Mouse (Mus musculus): ENCODE data around the gene Lipe. TPM values are rescaled to one million over a fixed set of nuclear protein-coding genes. Genes with fewer than 3 reads are reported as not detected.

Lipe gene
- polyA plus RNA-seq, 1 experiment from 2014 or later: 8.3 TPM

GRCm38 (mm10) chr7:25422286-25422841 is 23.9 kb upstream of the Lipe start:
- Histone ChIP-seq H3K27me3 (ENCODE audit: control insufficient read depth, insufficient read depth, low read length) (peaks cover 11% of the 10 kb centered on the region), H3K9ac (ENCODE audit: low read length) (no peak overlapping the region), H3K9me3 (replicated peaks; ENCODE audit: control insufficient read depth, low read length) (no peaks in the 10 kb centered on the region), H3K4me1 (ENCODE audit: control insufficient read depth, insufficient read depth, low read length) (no peaks in the 10 kb centered on the region), H3K27ac (ENCODE audit: low read length) (no peak overlapping the region), H3K36me3 (ENCODE audit: control insufficient read depth, insufficient read depth) (no peaks in the 10 kb centered on the region), H3K4me3 (ENCODE audit: low read length) (no peak overlapping the region), H3K4me2 (ENCODE audit: low read depth, low read length) (no peak overlapping the region)
- no peak for ATAC-seq (replicated peaks; ENCODE audit: extremely low read depth, insufficient read depth, low FRiP score)
- WGBS: 67% methylated on average over 16 of the region's 16 CpGs

- H3K4me2 ChIP-seq (ENCODE audit: low read depth, low read length): no peak overlapping the region
- H3K36me3 ChIP-seq (ENCODE audit: control insufficient read depth, insufficient read depth): no peaks in the 10 kb centered on the region
- no peak overlapping the region for H3K9ac ChIP-seq (ENCODE audit: low read length)
- H3K27ac ChIP-seq (ENCODE audit: low read length): no peak overlapping the region
- H3K4me3 ChIP-seq (ENCODE audit: low read length): no peak overlapping the region
- H3K27me3 ChIP-seq (ENCODE audit: control insufficient read depth, insufficient read depth, low read length): peaks cover 11% of the 10 kb centered on the region
- 73% methylated on average over 4 of the region's 4 CpGs for WGBS
- no peaks in the 10 kb centered on the region for H3K4me1 ChIP-seq (ENCODE audit: control insufficient read depth, insufficient read depth, low read length)
- no peaks in the 10 kb centered on the region for H3K9me3 ChIP-seq (replicated peaks; ENCODE audit: control insufficient read depth, low read length)
- no peak for ATAC-seq (replicated peaks; ENCODE audit: extremely low read depth, insufficient read depth, low FRiP score)
These were observed 21.4 kb upstream of the Lipe start for GRCm38 (mm10) chr7:25419943-25420342.

GRCm38 (mm10) chr7:25419536-25419935 is 21.0 kb upstream of the Lipe start:
- H3K9me3 ChIP-seq (replicated peaks; ENCODE audit: control insufficient read depth, low read length): no peaks in the 10 kb centered on the region
- ATAC-seq (replicated peaks; ENCODE audit: extremely low read depth, insufficient read depth, low FRiP score): no peak
- 72% methylated on average over 8 of the region's 8 CpGs for WGBS

GRCm38 (mm10) chr7:25417597-25417996 is 19.1 kb upstream of the Lipe start:
- Histone ChIP-seq H3K9ac (ENCODE audit: low read length) (no peak overlapping the region), H3K27ac (ENCODE audit: low read length) (no peak overlapping the region), H3K27me3 (ENCODE audit: control insufficient read depth, insufficient read depth, low read length) (peaks cover 7% of the 10 kb centered on the region), H3K4me3 (ENCODE audit: low read length) (no peak overlapping the region), H3K36me3 (ENCODE audit: control insufficient read depth, insufficient read depth) (no peaks in the 10 kb centered on the region), H3K4me1 (ENCODE audit: control insufficient read depth, insufficient read depth, low read length) (no peaks in the 10 kb centered on the region), H3K9me3 (replicated peaks; ENCODE audit: control insufficient read depth, low read length) (no peaks in the 10 kb centered on the region), H3K4me2 (ENCODE audit: low read depth, low read length) (no peak overlapping the region)
- no peak for ATAC-seq (replicated peaks; ENCODE audit: extremely low read depth, insufficient read depth, low FRiP score)
- WGBS: 62% methylated on average over 1 of the region's 1 CpGs

More at GRCm38 (mm10) chr7:25419536-25419935, 21.0 kb upstream of the Lipe start:
- Histone ChIP-seq H3K27ac (ENCODE audit: low read length) (no peak overlapping the region), H3K27me3 (ENCODE audit: control insufficient read depth, insufficient read depth, low read length) (peaks cover 11% of the 10 kb centered on the region), H3K4me2 (ENCODE audit: low read depth, low read length) (no peak overlapping the region), H3K36me3 (ENCODE audit: control insufficient read depth, insufficient read depth) (no peaks in the 10 kb centered on the region), H3K4me3 (ENCODE audit: low read length) (no peak overlapping the region), H3K9ac (ENCODE audit: low read length) (no peak overlapping the region), H3K4me1 (ENCODE audit: control insufficient read depth, insufficient read depth, low read length) (no peaks in the 10 kb centered on the region)

GRCm38 (mm10) chr7:25412833-25413441 is 14.4 kb upstream of the Lipe start, which contains the start of gene Cxcl17:
Cxcl17 (minus strand) TSS chr7:25412886.
- H3K27ac ChIP-seq (ENCODE audit: low read length): no peak within 1 kb of the TSS
- no peak for ATAC-seq (replicated peaks; ENCODE audit: extremely low read depth, insufficient read depth, low FRiP score)
- 32% methylated on average over 7 of the region's 7 CpGs for WGBS

GRCm38 (mm10) chr7:25411861-25412260 is 13.4 kb upstream of the Lipe start:
- Histone ChIP-seq H3K27me3 (ENCODE audit: control insufficient read depth, insufficient read depth, low read length) (no peaks in the 10 kb centered on the region), H3K4me2 (ENCODE audit: low read depth, low read length) (no peak overlapping the region), H3K27ac (ENCODE audit: low read length) (no peak overlapping the region), H3K9ac (ENCODE audit: low read length) (no peak overlapping the region), H3K9me3 (replicated peaks; ENCODE audit: control insufficient read depth, low read length) (no peaks in the 10 kb centered on the region), H3K36me3 (ENCODE audit: control insufficient read depth, insufficient read depth) (no peaks in the 10 kb centered on the region), H3K4me3 (ENCODE audit: low read length) (no peak overlapping the region), H3K4me1 (ENCODE audit: control insufficient read depth, insufficient read depth, low read length) (no peaks in the 10 kb centered on the region)
- no peak for ATAC-seq (replicated peaks; ENCODE audit: extremely low read depth, insufficient read depth, low FRiP score)
- WGBS: 78% methylated on average over 3 of the region's 3 CpGs

More at GRCm38 (mm10) chr7:25412833-25413441, 14.4 kb upstream of the Lipe start, which contains the start of gene Cxcl17:
- Histone ChIP-seq H3K36me3 (ENCODE audit: control insufficient read depth, insufficient read depth) (no peaks in the 10 kb centered on the region), H3K4me2 (ENCODE audit: low read depth, low read length) (no peak within 1 kb of the TSS), H3K27me3 (ENCODE audit: control insufficient read depth, insufficient read depth, low read length) (no peaks in the 10 kb centered on the region), H3K9me3 (replicated peaks; ENCODE audit: control insufficient read depth, low read length) (no peaks in the 10 kb centered on the region), H3K9ac (ENCODE audit: low read length) (no peak within 1 kb of the TSS), H3K4me1 (ENCODE audit: control insufficient read depth, insufficient read depth, low read length) (no peaks in the 10 kb centered on the region), H3K4me3 (ENCODE audit: low read length) (no peak within 1 kb of the TSS)

GRCm38 (mm10) chr7:25410969-25411615 is 12.6 kb upstream of the Lipe start:
- Histone ChIP-seq H3K27ac (ENCODE audit: low read length) (no peak overlapping the region), H3K4me3 (ENCODE audit: low read length) (no peak overlapping the region), H3K9me3 (replicated peaks; ENCODE audit: control insufficient read depth, low read length) (no peaks in the 10 kb centered on the region), H3K9ac (ENCODE audit: low read length) (no peak overlapping the region), H3K4me1 (ENCODE audit: control insufficient read depth, insufficient read depth, low read length) (no peaks in the 10 kb centered on the region), H3K27me3 (ENCODE audit: control insufficient read depth, insufficient read depth, low read length) (no peaks in the 10 kb centered on the region), H3K36me3 (ENCODE audit: control insufficient read depth, insufficient read depth) (no peaks in the 10 kb centered on the region), H3K4me2 (ENCODE audit: low read depth, low read length) (no peak overlapping the region)
- ATAC-seq (replicated peaks; ENCODE audit: extremely low read depth, insufficient read depth, low FRiP score): no peak
- WGBS: 59% methylated on average over 1 of the region's 1 CpGs

GRCm38 (mm10) chr7:25409114-25409760 is 10.7 kb upstream of the Lipe start:
- 47% methylated on average over 4 of the region's 4 CpGs for WGBS
- no peaks in the 10 kb centered on the region for H3K4me1 ChIP-seq (ENCODE audit: control insufficient read depth, insufficient read depth, low read length)
- no peaks in the 10 kb centered on the region for H3K9me3 ChIP-seq (replicated peaks; ENCODE audit: control insufficient read depth, low read length)
- H3K4me2 ChIP-seq (ENCODE audit: low read depth, low read length): no peak overlapping the region
- H3K36me3 ChIP-seq (ENCODE audit: control insufficient read depth, insufficient read depth): no peaks in the 10 kb centered on the region
- no peaks in the 10 kb centered on the region for H3K27me3 ChIP-seq (ENCODE audit: control insufficient read depth, insufficient read depth, low read length)
- no peak overlapping the region for H3K27ac ChIP-seq (ENCODE audit: low read length)
- no peak overlapping the region for H3K9ac ChIP-seq (ENCODE audit: low read length)
- ATAC-seq (replicated peaks; ENCODE audit: extremely low read depth, insufficient read depth, low FRiP score): no peak
- H3K4me3 ChIP-seq (ENCODE audit: low read length): no peak overlapping the region

- peaks cover 6% of the 10 kb centered on the region; the same call in 1 of the 2 replicates for H3K4me1 ChIP-seq (ENCODE audit: control insufficient read depth, insufficient read depth, low read length)
- no peak overlapping the region for H3K4me3 ChIP-seq (ENCODE audit: low read length)
- H3K9ac ChIP-seq (ENCODE audit: low read length): no peak overlapping the region
- H3K36me3 ChIP-seq (ENCODE audit: control insufficient read depth, insufficient read depth): no peaks in the 10 kb centered on the region
- no peak for ATAC-seq (replicated peaks; ENCODE audit: extremely low read depth, insufficient read depth, low FRiP score)
- no peak overlapping the region for H3K4me2 ChIP-seq (ENCODE audit: low read depth, low read length)
- 79% methylated on average over 7 of the region's 7 CpGs for WGBS
- H3K27ac ChIP-seq (ENCODE audit: low read length): no peak overlapping the region
- H3K27me3 ChIP-seq (ENCODE audit: control insufficient read depth, insufficient read depth, low read length): no peaks in the 10 kb centered on the region
- no peaks in the 10 kb centered on the region for H3K9me3 ChIP-seq (replicated peaks; ENCODE audit: control insufficient read depth, low read length)
These were observed 8.0 kb upstream of the Lipe start for GRCm38 (mm10) chr7:25406468-25406867.

Measured in heart, embryonic 16.5 days (tissue).